Mouse (Mus musculus) kidney, adult 2 months (tissue): ENCODE data around the gene Dab2.

Experiments used
- CTCF ChIP-seq: fragments of 200-500 bp; conservative IDR thresholded peaks from 2 replicates; pipeline ENCODE4 v1.5.1; 2011; ENCODE audit warnings: low read depth, mild to moderate bottlenecking, control low read depth, low read length, moderate library complexity, mixed read lengths; ENCODE audit not compliant: insufficient read depth, insufficient read length
- POLR2A ChIP-seq: fragments of 200-500 bp; IDR thresholded peaks from one replicate; pipeline ENCODE4 v1.6.1; 2011; ENCODE audit warnings: low read depth, low read length, control low read depth

DNA sequence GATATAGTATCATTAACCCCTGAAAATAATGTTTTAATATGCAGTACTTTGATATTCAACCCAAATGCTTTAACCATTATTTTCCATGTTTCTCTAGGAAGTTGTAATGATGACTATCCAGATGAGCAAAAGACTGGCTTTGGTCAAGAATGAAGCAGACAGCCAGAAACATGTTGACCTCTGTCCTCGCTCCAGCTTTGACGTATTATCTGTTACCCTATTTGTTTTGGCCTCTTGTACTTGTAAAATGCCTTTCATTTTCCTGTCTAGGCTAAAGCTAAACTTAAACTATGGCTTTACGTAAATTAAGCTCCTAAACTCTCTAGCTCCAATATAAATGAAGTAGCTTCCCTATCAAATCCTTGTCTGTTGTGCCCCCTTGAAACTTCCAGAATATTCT lies 139.1 kb downstream of the Dab2 start:
- TF ChIP-seq POLR2A (no peak), CTCF (no peak)
